Mouse (Mus musculus): ENCODE data around the gene Rab11fip5. TPM values are rescaled to one million over a fixed set of nuclear protein-coding genes. Genes with fewer than 3 reads are reported as not detected.

Gene Rab11fip5
- polyA plus RNA-seq, 2 experiments: 15.9 to 16.9 TPM

GRCm38 (mm10) chr6:85373066-85373860 lies 1.2 kb downstream of the Rab11fip5 start:
- DNase-seq (ENCODE audit: low spot score) (no peak), ATAC-seq (ENCODE audit: low FRiP score, low read depth) (no peak)
- peaks cover 37% of the 10 kb centered on the region for H3K4me1 ChIP-seq (ENCODE audit: control insufficient read depth, insufficient read depth, low read length)
- H3K9me3 ChIP-seq (ENCODE audit: control insufficient read depth, low read length): no peaks in the 10 kb centered on the region
- H3K4me2 ChIP-seq (replicated peaks; ENCODE audit: low read depth, low read length, severe bottlenecking): peak overlapping the region; percentile 65
- H3K27me3 ChIP-seq (ENCODE audit: control insufficient read depth, insufficient read depth, low read length): no peaks in the 10 kb centered on the region
- H3K36me3 ChIP-seq (ENCODE audit: control insufficient read depth, insufficient read depth, low read length): peaks cover 3% of the 10 kb centered on the region; the same call in 1 of the 2 replicates
- WGBS: 77% methylated on average over 10 of the region's 10 CpGs
- TF ChIP-seq POLR2A (IDR thresholded peaks at IDR 0.05; ENCODE audit: borderline replicate concordance, extremely low read depth, insufficient read depth, insufficient read length): no peak
- H3K27ac ChIP-seq (replicated peaks; ENCODE audit: low read depth, low read length): no peak overlapping the region
- peak overlapping the region; percentile 86 for H3K9ac ChIP-seq (ENCODE audit: low read depth, low read length, severe bottlenecking)
- H3K4me3 ChIP-seq (replicated peaks; ENCODE audit: low read length): peak overlapping the region; percentile 83

DNA sequence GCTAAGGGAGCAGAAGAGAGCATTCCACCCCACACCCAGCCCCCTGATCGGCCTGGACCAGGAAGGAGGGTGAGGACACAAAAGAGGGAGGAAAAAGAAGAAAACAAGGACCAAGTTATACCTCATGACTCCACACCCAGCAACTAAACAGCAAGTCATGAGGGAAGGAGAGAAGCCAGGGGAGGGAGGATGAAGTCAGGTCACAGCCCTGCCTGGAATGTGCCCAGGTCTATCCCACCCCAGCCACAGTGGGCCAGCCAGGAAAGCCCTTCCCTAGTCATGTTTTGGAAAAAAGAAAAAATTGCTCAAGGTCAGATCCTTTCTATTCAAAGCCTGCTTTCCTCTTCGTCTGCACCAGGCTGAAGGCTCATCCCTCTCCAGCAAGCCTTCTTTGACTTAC lies 1.9 kb downstream of the Rab11fip5 start:
- no peak for TF ChIP-seq POLR2A (IDR thresholded peaks at IDR 0.05; ENCODE audit: borderline replicate concordance, extremely low read depth, insufficient read depth, insufficient read length)
- Histone ChIP-seq H3K4me1 (ENCODE audit: control insufficient read depth, insufficient read depth, low read length) (peaks cover 39% of the 10 kb centered on the region), H3K27me3 (ENCODE audit: control insufficient read depth, insufficient read depth, low read length) (no peaks in the 10 kb centered on the region), H3K27ac (replicated peaks; ENCODE audit: low read depth, low read length) (no peak overlapping the region), H3K36me3 (ENCODE audit: control insufficient read depth, insufficient read depth, low read length) (peaks cover 3% of the 10 kb centered on the region; the same call in 1 of the 2 replicates), H3K9ac (ENCODE audit: low read depth, low read length, severe bottlenecking) (no peak overlapping the region), H3K9me3 (ENCODE audit: control insufficient read depth, low read length) (no peaks in the 10 kb centered on the region), H3K4me2 (replicated peaks; ENCODE audit: low read depth, low read length, severe bottlenecking) (peak overlapping the region; percentile 65), H3K4me3 (replicated peaks; ENCODE audit: low read length) (no peak overlapping the region)
- DNase-seq (ENCODE audit: low spot score) (no peak), ATAC-seq (ENCODE audit: low FRiP score, low read depth) (no peak)
- WGBS: 82% methylated on average over 2 of the region's 2 CpGs

DNA sequence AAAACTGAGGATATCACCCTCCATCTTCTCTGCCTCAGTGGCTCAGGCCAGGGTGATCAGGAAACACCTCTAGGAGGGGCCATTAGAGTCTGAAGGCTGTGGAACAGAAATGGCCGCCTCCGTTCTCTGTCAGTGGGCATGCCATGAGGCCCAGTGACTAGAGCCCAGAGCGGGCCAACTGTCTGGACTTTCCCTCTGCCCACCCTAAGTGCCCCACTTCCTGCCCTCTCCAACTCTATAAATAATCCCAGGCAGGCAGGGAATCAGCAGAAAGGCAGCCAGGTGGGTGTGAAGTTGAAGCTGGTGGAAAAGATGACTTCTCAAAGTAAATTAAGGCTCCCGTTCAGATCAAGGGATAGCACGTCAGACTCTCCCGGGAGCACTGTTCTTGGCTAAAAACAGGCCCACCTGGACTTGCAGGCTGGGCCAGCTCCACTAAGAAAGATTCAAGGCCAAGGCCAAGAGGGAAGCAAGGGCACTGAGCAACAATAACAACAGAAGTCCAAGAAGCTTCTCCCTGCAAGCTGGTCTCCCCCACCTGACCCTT lies 2.5 kb downstream of the Rab11fip5 start:
- no peak for ATAC-seq (ENCODE audit: low FRiP score, low read depth)
- no peak for DNase-seq (ENCODE audit: low spot score)
- Histone ChIP-seq H3K4me1 (ENCODE audit: control insufficient read depth, insufficient read depth, low read length) (peaks cover 45% of the 10 kb centered on the region), H3K4me3 (replicated peaks; ENCODE audit: low read length) (no peak overlapping the region), H3K9me3 (ENCODE audit: control insufficient read depth, low read length) (no peaks in the 10 kb centered on the region), H3K27me3 (ENCODE audit: control insufficient read depth, insufficient read depth, low read length) (no peaks in the 10 kb centered on the region), H3K27ac (replicated peaks; ENCODE audit: low read depth, low read length) (no peak overlapping the region), H3K36me3 (ENCODE audit: control insufficient read depth, insufficient read depth, low read length) (peaks cover 3% of the 10 kb centered on the region; the same call in 1 of the 2 replicates), H3K4me2 (replicated peaks; ENCODE audit: low read depth, low read length, severe bottlenecking) (peak overlapping the region; percentile 65), H3K9ac (ENCODE audit: low read depth, low read length, severe bottlenecking) (no peak overlapping the region)
- no peak for TF ChIP-seq POLR2A (IDR thresholded peaks at IDR 0.05; ENCODE audit: borderline replicate concordance, extremely low read depth, insufficient read depth, insufficient read length)
- 69% methylated on average over 6 of the region's 6 CpGs for WGBS

DNA sequence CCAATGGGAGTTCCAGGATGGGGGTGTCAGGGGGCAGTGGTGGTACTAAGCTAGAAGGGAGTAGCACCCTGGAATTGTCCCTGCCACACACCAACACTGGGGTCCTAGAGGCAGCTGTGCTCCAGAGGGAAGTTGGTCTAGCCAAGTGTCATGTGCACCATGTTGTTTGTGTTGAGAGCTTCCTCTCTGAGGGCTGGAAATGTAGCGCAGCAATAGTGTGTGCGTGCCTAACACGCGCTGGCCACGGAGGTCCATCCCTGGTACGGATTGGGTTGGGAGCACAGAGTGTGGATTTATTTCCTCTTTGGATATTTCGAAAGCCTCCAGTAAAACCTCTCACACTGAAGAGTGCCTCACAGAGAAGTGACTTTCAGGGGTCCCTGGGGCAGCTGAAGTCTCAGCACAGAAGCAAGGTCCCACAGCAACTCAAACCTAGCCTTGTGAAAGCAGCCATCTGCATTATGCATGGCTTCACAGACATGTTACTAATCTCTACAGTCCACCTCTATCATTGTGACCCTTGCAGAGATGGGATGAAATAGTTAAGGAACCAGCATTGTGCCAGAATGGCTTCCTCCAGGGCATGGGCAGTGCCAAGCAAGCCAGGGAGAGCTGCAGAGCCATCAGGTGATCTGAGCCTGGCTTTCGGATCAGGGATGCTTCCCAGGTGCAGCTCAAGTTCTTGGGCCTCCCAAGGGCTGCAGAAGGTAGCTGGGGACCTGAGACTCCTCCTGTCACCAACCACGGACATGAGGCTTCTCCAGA lies 3.6 kb downstream of the Rab11fip5 start:
- Histone ChIP-seq H3K27ac (replicated peaks; ENCODE audit: low read depth, low read length) (no peak overlapping the region), H3K4me1 (ENCODE audit: control insufficient read depth, insufficient read depth, low read length) (peaks cover 56% of the 10 kb centered on the region)

GRCm38 (mm10) chr6:85370041-85370440 lies 4.4 kb downstream of the Rab11fip5 start:
- no peak overlapping the region for H3K4me3 ChIP-seq (replicated peaks; ENCODE audit: low read length)
- DNase-seq (ENCODE audit: low spot score): no peak
- peaks cover 5% of the 10 kb centered on the region for H3K36me3 ChIP-seq (ENCODE audit: control insufficient read depth, insufficient read depth, low read length)
- no peaks in the 10 kb centered on the region for H3K9me3 ChIP-seq (ENCODE audit: control insufficient read depth, low read length)
- H3K27me3 ChIP-seq (ENCODE audit: control insufficient read depth, insufficient read depth, low read length): no peaks in the 10 kb centered on the region
- H3K9ac ChIP-seq (ENCODE audit: low read depth, low read length, severe bottlenecking): no peak overlapping the region
- no peak overlapping the region for H3K4me2 ChIP-seq (replicated peaks; ENCODE audit: low read depth, low read length, severe bottlenecking)
- no peak overlapping the region for H3K27ac ChIP-seq (replicated peaks; ENCODE audit: low read depth, low read length)
- no peak for TF ChIP-seq POLR2A (IDR thresholded peaks at IDR 0.05; ENCODE audit: borderline replicate concordance, extremely low read depth, insufficient read depth, insufficient read length)
- no peak for ATAC-seq (ENCODE audit: low FRiP score, low read depth)
- H3K4me1 ChIP-seq (ENCODE audit: control insufficient read depth, insufficient read depth, low read length): peaks cover 55% of the 10 kb centered on the region
- 76% methylated on average over 5 of the region's 5 CpGs for whole genome bisulfite sequencing

More for the DNA sequence above, 3.6 kb downstream of the Rab11fip5 start:
- H3K4me2 ChIP-seq (replicated peaks; ENCODE audit: low read depth, low read length, severe bottlenecking): no peak overlapping the region
- no peak overlapping the region for H3K4me3 ChIP-seq (replicated peaks; ENCODE audit: low read length)
- peaks cover 3% of the 10 kb centered on the region; the same call in 1 of the 2 replicates for H3K36me3 ChIP-seq (ENCODE audit: control insufficient read depth, insufficient read depth, low read length)
- no peaks in the 10 kb centered on the region for H3K9me3 ChIP-seq (ENCODE audit: control insufficient read depth, low read length)
- no peak overlapping the region for H3K9ac ChIP-seq (ENCODE audit: low read depth, low read length, severe bottlenecking)
- 93% methylated on average over 9 of the region's 9 CpGs for WGBS
- no peaks in the 10 kb centered on the region for H3K27me3 ChIP-seq (ENCODE audit: control insufficient read depth, insufficient read depth, low read length)
- DNase-seq (ENCODE audit: low spot score) (no peak), ATAC-seq (ENCODE audit: low FRiP score, low read depth) (no peak)
- TF ChIP-seq POLR2A (IDR thresholded peaks at IDR 0.05; ENCODE audit: borderline replicate concordance, extremely low read depth, insufficient read depth, insufficient read length): no peak
